Mouse (Mus musculus): Measurements from ENCODE around the gene Krt25. TPM values are rescaled to one million over a fixed set of nuclear protein-coding genes. Genes with fewer than 3 reads are reported as not detected.

Krt25 gene
- polyA plus RNA-seq, 1 experiment: not detected

DNA sequence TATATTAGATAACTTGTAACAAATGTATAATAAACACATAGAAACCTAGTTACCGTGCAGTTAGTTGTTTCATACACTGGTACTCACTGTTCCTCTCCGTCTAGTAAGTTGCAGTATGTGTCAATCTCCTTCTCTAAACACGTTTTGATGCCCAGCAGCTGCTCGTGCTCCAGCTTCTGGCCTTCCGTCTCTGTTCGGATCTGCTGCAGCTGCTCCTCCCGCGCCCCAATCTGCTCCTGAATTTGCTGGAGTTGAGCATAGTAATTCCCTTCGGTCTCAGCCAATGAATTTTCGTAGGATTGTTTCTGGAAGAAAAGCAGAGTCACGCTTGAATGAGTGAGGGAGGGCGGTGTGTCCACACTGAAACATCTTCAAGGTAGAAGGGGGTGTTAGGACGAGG lies 10.7 kb upstream of the Krt25 start:
- no peak overlapping the region for H3K4me3 ChIP-seq (ENCODE audit: insufficient read depth, low read depth, low read length)
- no peak overlapping the region for H3K27ac ChIP-seq (ENCODE audit: insufficient read depth, low read depth, low read length)
- 50% methylated on average over 13 of the region's 13 CpGs for WGBS
- no peaks in the 10 kb centered on the region for H3K4me1 ChIP-seq (ENCODE audit: control insufficient read depth, insufficient read depth, low read length)
- TF ChIP-seq POLR2A (IDR thresholded peaks at IDR 0.05; ENCODE audit: insufficient read depth, low read depth, low read length) (no peak), CTCF (IDR thresholded peaks at IDR 0.05; ENCODE audit: insufficient read depth, low read depth, low read length) (no peak)

- H3K4me3 ChIP-seq (ENCODE audit: insufficient read depth, low read depth, low read length): no peak overlapping the region
- no peak for TF ChIP-seq POLR2A (IDR thresholded peaks at IDR 0.05; ENCODE audit: insufficient read depth, low read depth, low read length)
- no peak for TF ChIP-seq CTCF (IDR thresholded peaks at IDR 0.05; ENCODE audit: insufficient read depth, low read depth, low read length)
- WGBS: 71% methylated on average over 2 of the region's 2 CpGs
- H3K4me1 ChIP-seq (ENCODE audit: control insufficient read depth, insufficient read depth, low read length): no peaks in the 10 kb centered on the region
- H3K27ac ChIP-seq (ENCODE audit: insufficient read depth, low read depth, low read length): no peak overlapping the region
Measured at GRCm38 (mm10) chr11:99329655-99330054, 6.9 kb upstream of the Krt25 start.

DNA sequence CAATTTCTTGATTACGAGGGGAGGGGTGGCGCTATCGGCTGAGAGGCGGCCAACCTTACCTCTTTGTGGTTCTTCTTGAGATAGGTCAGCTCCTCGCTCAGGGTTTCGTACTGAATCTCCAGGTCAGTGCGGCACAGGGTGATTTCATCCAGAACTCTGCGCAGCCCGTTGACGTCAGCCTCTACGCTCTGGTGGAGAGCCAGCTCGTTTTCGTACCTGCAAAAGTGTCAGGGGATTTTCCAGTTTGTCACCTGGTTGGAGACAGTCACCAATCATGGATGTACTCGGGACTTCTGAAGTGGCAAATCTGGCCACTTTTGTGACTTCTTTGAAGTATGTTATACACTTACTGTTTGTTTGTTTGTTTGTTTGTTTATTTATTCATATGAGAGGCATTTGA lies 1.7 kb downstream of the Krt25 start:
- TF ChIP-seq POLR2A (IDR thresholded peaks at IDR 0.05; ENCODE audit: insufficient read depth, low read depth, low read length): no peak
- no peak for TF ChIP-seq CTCF (IDR thresholded peaks at IDR 0.05; ENCODE audit: insufficient read depth, low read depth, low read length)
- WGBS: 91% methylated on average over 14 of the region's 14 CpGs
- no peak overlapping the region for H3K4me3 ChIP-seq (ENCODE audit: insufficient read depth, low read depth, low read length)
- no peaks in the 10 kb centered on the region for H3K4me1 ChIP-seq (ENCODE audit: control insufficient read depth, insufficient read depth, low read length)
- no peak overlapping the region for H3K27ac ChIP-seq (ENCODE audit: insufficient read depth, low read depth, low read length)

- Histone ChIP-seq H3K4me3 (ENCODE audit: insufficient read depth, low read depth, low read length) (no peak overlapping the region), H3K4me1 (ENCODE audit: control insufficient read depth, insufficient read depth, low read length) (no peaks in the 10 kb centered on the region), H3K27ac (ENCODE audit: insufficient read depth, low read depth, low read length) (no peak overlapping the region)
- no peak for TF ChIP-seq CTCF (IDR thresholded peaks at IDR 0.05; ENCODE audit: insufficient read depth, low read depth, low read length)
- no peak for TF ChIP-seq POLR2A (IDR thresholded peaks at IDR 0.05; ENCODE audit: insufficient read depth, low read depth, low read length)
- 79% methylated on average over 9 of the region's 9 CpGs for WGBS
Measured at GRCm38 (mm10) chr11:99319127-99319526, 3.6 kb downstream of the Krt25 start.

GRCm38 (mm10) chr11:99316543-99316942 lies 6.2 kb downstream of the Krt25 start:
- WGBS: 49% methylated on average over 8 of the region's 8 CpGs
- H3K4me3 ChIP-seq (ENCODE audit: insufficient read depth, low read depth, low read length): no peak overlapping the region
- no peaks in the 10 kb centered on the region for H3K4me1 ChIP-seq (ENCODE audit: control insufficient read depth, insufficient read depth, low read length)
- no peak overlapping the region for H3K27ac ChIP-seq (ENCODE audit: insufficient read depth, low read depth, low read length)
- TF ChIP-seq POLR2A (IDR thresholded peaks at IDR 0.05; ENCODE audit: insufficient read depth, low read depth, low read length) (no peak), CTCF (IDR thresholded peaks at IDR 0.05; ENCODE audit: insufficient read depth, low read depth, low read length) (no peak)

GRCm38 (mm10) chr11:99314594-99314993 lies 8.2 kb downstream of the Krt25 start:
- TF ChIP-seq POLR2A (IDR thresholded peaks at IDR 0.05; ENCODE audit: insufficient read depth, low read depth, low read length): no peak
- TF ChIP-seq CTCF (IDR thresholded peaks at IDR 0.05; ENCODE audit: insufficient read depth, low read depth, low read length): no peak
- Histone ChIP-seq H3K27ac (ENCODE audit: insufficient read depth, low read depth, low read length) (no peak overlapping the region), H3K4me1 (ENCODE audit: control insufficient read depth, insufficient read depth, low read length) (no peaks in the 10 kb centered on the region), H3K4me3 (ENCODE audit: insufficient read depth, low read depth, low read length) (no peak overlapping the region)
- 92% methylated on average over 2 of the region's 2 CpGs for WGBS

DNA sequence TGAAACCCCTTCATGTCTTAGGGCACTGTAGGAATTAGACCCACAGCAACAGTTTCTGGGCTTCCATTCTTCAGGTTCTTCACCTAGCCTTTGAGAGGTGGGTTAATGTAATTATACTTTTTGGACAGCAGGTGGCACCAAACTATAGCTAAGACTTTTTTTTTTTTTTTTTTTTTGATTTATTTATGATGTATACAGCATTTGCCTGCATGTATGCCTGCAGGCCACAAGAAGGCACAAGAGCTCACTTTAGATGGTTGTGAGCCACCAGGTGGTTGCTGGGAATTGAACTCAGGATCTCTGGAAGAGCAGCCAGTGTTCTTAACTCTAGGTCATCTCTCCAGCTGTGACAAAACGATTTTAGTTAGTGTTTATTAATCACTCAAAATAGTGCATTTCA lies 11.9 kb downstream of the Krt25 start:
- WGBS: 83% methylated on average over 1 of the region's 1 CpGs
- H3K4me3 ChIP-seq (ENCODE audit: insufficient read depth, low read depth, low read length): no peak overlapping the region
- no peak for TF ChIP-seq CTCF (IDR thresholded peaks at IDR 0.05; ENCODE audit: insufficient read depth, low read depth, low read length)
- no peak for TF ChIP-seq POLR2A (IDR thresholded peaks at IDR 0.05; ENCODE audit: insufficient read depth, low read depth, low read length)
- no peak overlapping the region for H3K27ac ChIP-seq (ENCODE audit: insufficient read depth, low read depth, low read length)
- H3K4me1 ChIP-seq (ENCODE audit: control insufficient read depth, insufficient read depth, low read length): no peaks in the 10 kb centered on the region

DNA sequence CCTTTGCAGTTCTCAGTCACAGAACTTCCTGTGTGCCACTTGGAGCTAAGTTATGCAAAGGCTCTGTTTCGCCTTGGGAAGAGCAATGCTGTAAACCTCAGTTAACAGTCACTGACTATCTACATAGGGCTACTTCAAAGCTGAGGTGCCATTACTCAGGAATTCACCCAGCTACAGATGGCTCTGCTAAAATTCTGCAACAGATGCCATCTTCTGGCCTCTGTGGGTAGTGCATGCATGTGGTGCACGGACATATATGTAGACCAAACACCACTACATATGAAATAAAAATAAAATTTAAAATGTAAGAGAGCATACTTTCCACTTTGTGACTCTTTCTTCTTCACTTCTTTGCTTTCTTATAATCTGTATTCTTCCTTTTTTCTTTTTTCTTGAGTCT lies 15.2 kb downstream of the Krt25 start:
- Histone ChIP-seq H3K4me3 (ENCODE audit: insufficient read depth, low read depth, low read length) (no peak overlapping the region), H3K27ac (ENCODE audit: insufficient read depth, low read depth, low read length) (no peak overlapping the region), H3K4me1 (ENCODE audit: control insufficient read depth, insufficient read depth, low read length) (no peaks in the 10 kb centered on the region)
- 26% methylated on average over 2 of the region's 2 CpGs for WGBS
- TF ChIP-seq CTCF (IDR thresholded peaks at IDR 0.05; ENCODE audit: insufficient read depth, low read depth, low read length): no peak
- no peak for TF ChIP-seq POLR2A (IDR thresholded peaks at IDR 0.05; ENCODE audit: insufficient read depth, low read depth, low read length)

- TF ChIP-seq CTCF (IDR thresholded peaks at IDR 0.05; ENCODE audit: insufficient read depth, low read depth, low read length) (no peak), POLR2A (IDR thresholded peaks at IDR 0.05; ENCODE audit: insufficient read depth, low read depth, low read length) (no peak)
- Histone ChIP-seq H3K4me1 (ENCODE audit: control insufficient read depth, insufficient read depth, low read length) (no peaks in the 10 kb centered on the region), H3K4me3 (ENCODE audit: insufficient read depth, low read depth, low read length) (no peak overlapping the region), H3K27ac (ENCODE audit: insufficient read depth, low read depth, low read length) (no peak overlapping the region)
- WGBS: 55% methylated on average over 5 of the region's 5 CpGs
Measured at GRCm38 (mm10) chr11:99295039-99295438, 27.7 kb downstream of the Krt25 start.

GRCm38 (mm10) chr11:99292846-99293245 lies 29.9 kb downstream of the Krt25 start:
- 33% methylated on average over 5 of the region's 5 CpGs for WGBS
- no peaks in the 10 kb centered on the region for H3K4me1 ChIP-seq (ENCODE audit: control insufficient read depth, insufficient read depth, low read length)
- TF ChIP-seq POLR2A (IDR thresholded peaks at IDR 0.05; ENCODE audit: insufficient read depth, low read depth, low read length): no peak
- no peak for TF ChIP-seq CTCF (IDR thresholded peaks at IDR 0.05; ENCODE audit: insufficient read depth, low read depth, low read length)
- H3K4me3 ChIP-seq (ENCODE audit: insufficient read depth, low read depth, low read length): no peak overlapping the region
- no peak overlapping the region for H3K27ac ChIP-seq (ENCODE audit: insufficient read depth, low read depth, low read length)

Data from olfactory bulb, adult 2 months (tissue).